ENCODE assay signal across 15 mouse cellular contexts in genomic region chr3:130273949-130274348, GRCm38 (mm10).
"Had no signal": no experiment of that assay in that cellular context is flagged by ENCODE, and none has a peak within 500 bp of the region (broad histone marks: within the 10 kb centered on the region; RNA-seq: fewer than 3 reads in every experiment).

No protein-coding gene starts in this region.

- H3K27ac ChIP-seq: limb, embryonic 13.5 days; liver, embryonic 14.5 days; midbrain, embryonic 10.5 days; midbrain, embryonic 15.5 days; neural tube, embryonic 13.5 days had no signal

- H3K27me3 ChIP-seq: limb, embryonic 13.5 days; midbrain, embryonic 15.5 days; neural tube, embryonic 13.5 days had no signal

- H3K9ac ChIP-seq: limb, embryonic 13.5 days; liver, embryonic 14.5 days; midbrain, embryonic 15.5 days; neural tube, embryonic 13.5 days had no signal

- H3K4me3 ChIP-seq: limb, embryonic 13.5 days; midbrain, embryonic 10.5 days; midbrain, embryonic 15.5 days; neural tube, embryonic 13.5 days had no signal

- ATAC-seq: midbrain, embryonic 15.5 days had no signal

- H3K4me2 ChIP-seq: limb, embryonic 13.5 days; midbrain, embryonic 15.5 days; neural tube, embryonic 13.5 days had no signal

- H3K9me3 ChIP-seq: midbrain, embryonic 10.5 days; midbrain, embryonic 15.5 days had no signal

- DNase-seq: kidney, adult 9 months; kidney, postnatal 10 days; kidney, postnatal 4 days; lung, adult 18-20 months; lung, postnatal 10 days; retina, postnatal 1 day; right cerebral cortex, postnatal 4 days; spleen, adult 18-20 months; thymus, adult 18-20 months; thymus, postnatal 14 days had no signal

- H3K36me3 ChIP-seq: limb, embryonic 13.5 days; midbrain, embryonic 10.5 days; midbrain, embryonic 15.5 days; neural tube, embryonic 13.5 days had no signal
